Mouse (Mus musculus): ENCODE measurements around the gene Trnp1. TPM values are rescaled to one million over a fixed set of nuclear protein-coding genes. Genes with fewer than 3 reads are reported as not detected.

The Trnp1 gene
- total RNA-seq, 2 experiments from 2014 or later, result 156 to 160 TPM

GRCm38 (mm10) chr4:133479458-133480184 is 18.7 kb downstream of the Trnp1 start, which contains the start of gene Tent5b:
TSS of gene Tent5b (plus strand) at chr4:133480132.
- peak within 1 kb of the TSS; percentile 29; the same call in 1 of the 2 replicates for H3K4me3 ChIP-seq
- intact Hi-C loops (cut with DNase I), result loop anchor here (1.0 kb wide), 1 partner anchor 15 kb away; no protein-coding TSS in a partner anchor
- no peak within 1 kb of the TSS for H3K27ac ChIP-seq
- TF ChIP-seq CTCF (IDR thresholded peaks at IDR 0.05), result peak; percentile 86
- DNase-seq (ENCODE audit: extremely low spot score in 1 of 2, low spot score in 2 of 2), result peak; percentile 86 to 92

- Histone ChIP-seq H3K27ac (no peak overlapping the region), H3K4me3 (no peak overlapping the region)
- intact Hi-C loops (cut with DNase I), result no loop called here
- no peak for DNase-seq (ENCODE audit: extremely low spot score in 1 of 2, low spot score in 2 of 2)
- TF ChIP-seq CTCF (IDR thresholded peaks at IDR 0.05), result no peak
These were observed 24.5 kb downstream of the Trnp1 start for GRCm38 (mm10) chr4:133473833-133474232.

GRCm38 (mm10) chr4:133471135-133471821 is 27.1 kb downstream of the Trnp1 start:
- no peak for DNase-seq (ENCODE audit: extremely low spot score in 1 of 2, low spot score in 2 of 2)
- no peak overlapping the region for H3K4me3 ChIP-seq
- intact Hi-C loops (cut with DNase I), result no loop called here
- TF ChIP-seq CTCF (IDR thresholded peaks at IDR 0.05), result no peak; the same call in none of the 2 replicates
- H3K27ac ChIP-seq, result no peak overlapping the region

GRCm38 (mm10) chr4:133469122-133469521 is 29.2 kb downstream of the Trnp1 start:
- Histone ChIP-seq H3K4me3 (no peak overlapping the region), H3K27ac (no peak overlapping the region)
- intact Hi-C loops (cut with DNase I), result no loop called here
- TF ChIP-seq CTCF (IDR thresholded peaks at IDR 0.05), result no peak
- no peak for DNase-seq (ENCODE audit: extremely low spot score in 1 of 2, low spot score in 2 of 2)

GRCm38 (mm10) chr4:133468080-133468479 is 30.3 kb downstream of the Trnp1 start:
- H3K4me3 ChIP-seq, result peak overlapping the region; percentile 53
- no peak for TF ChIP-seq CTCF (IDR thresholded peaks at IDR 0.05)
- intact Hi-C loops (cut with DNase I), result no loop called here
- DNase-seq (ENCODE audit: extremely low spot score in 1 of 2, low spot score in 2 of 2), result peak; percentile 65 to 79
- H3K27ac ChIP-seq, result no peak overlapping the region

- no peak for DNase-seq (ENCODE audit: extremely low spot score in 1 of 2, low spot score in 2 of 2)
- H3K4me3 ChIP-seq, result no peak overlapping the region
- TF ChIP-seq CTCF (IDR thresholded peaks at IDR 0.05), result no peak
- no peak overlapping the region for H3K27ac ChIP-seq
- intact Hi-C loops (cut with DNase I), result no loop called here
These were observed 35.2 kb downstream of the Trnp1 start for GRCm38 (mm10) chr4:133463184-133463583.

GRCm38 (mm10) chr4:133461362-133461761 is 37.0 kb downstream of the Trnp1 start:
- Histone ChIP-seq H3K4me3 (no peak overlapping the region), H3K27ac (no peak overlapping the region)
- intact Hi-C loops (cut with DNase I), result no loop called here
- TF ChIP-seq CTCF (IDR thresholded peaks at IDR 0.05), result no peak
- no peak for DNase-seq (ENCODE audit: extremely low spot score in 1 of 2, low spot score in 2 of 2)

GRCm38 (mm10) chr4:133460796-133461325 is 37.5 kb downstream of the Trnp1 start:
- intact Hi-C loops (cut with DNase I), result no loop called here
- TF ChIP-seq CTCF (IDR thresholded peaks at IDR 0.05), result no peak
- DNase-seq (ENCODE audit: extremely low spot score in 1 of 2, low spot score in 2 of 2), result no peak
- no peak overlapping the region for H3K4me3 ChIP-seq
- no peak overlapping the region for H3K27ac ChIP-seq

GRCm38 (mm10) chr4:133460006-133460405 is 38.3 kb downstream of the Trnp1 start:
- Histone ChIP-seq H3K4me3 (no peak overlapping the region), H3K27ac (no peak overlapping the region)
- TF ChIP-seq CTCF (IDR thresholded peaks at IDR 0.05), result no peak
- no peak for DNase-seq (ENCODE audit: extremely low spot score in 1 of 2, low spot score in 2 of 2)
- intact Hi-C loops (cut with DNase I), result no loop called here

GRCm38 (mm10) chr4:133458044-133458443 is 40.3 kb downstream of the Trnp1 start:
- no peak for DNase-seq (ENCODE audit: extremely low spot score in 1 of 2, low spot score in 2 of 2)
- intact Hi-C loops (cut with DNase I), result loop anchor here (10.0 kb wide), 2 partner anchors 223 to 453 kb away; no protein-coding TSS in a partner anchor
- TF ChIP-seq CTCF (IDR thresholded peaks at IDR 0.05), result no peak
- Histone ChIP-seq H3K27ac (no peak overlapping the region), H3K4me3 (no peak overlapping the region)

GRCm38 (mm10) chr4:133452433-133452832 is 45.9 kb downstream of the Trnp1 start:
- TF ChIP-seq CTCF (IDR thresholded peaks at IDR 0.05), result no peak
- DNase-seq (ENCODE audit: extremely low spot score in 1 of 2, low spot score in 2 of 2), result no peak
- no peak overlapping the region for H3K27ac ChIP-seq
- intact Hi-C loops (cut with DNase I), result loop anchor here (10.0 kb wide), 2 partner anchors 218 to 448 kb away; no protein-coding TSS in a partner anchor
- no peak overlapping the region for H3K4me3 ChIP-seq

- peak; percentile 99 for TF ChIP-seq CTCF (IDR thresholded peaks at IDR 0.05)
- DNase-seq (ENCODE audit: extremely low spot score in 1 of 2, low spot score in 2 of 2), result peak; percentile 80 to 88
- intact Hi-C loops (cut with DNase I), result loop anchor here (1.0 to 10.0 kb wide), 4 partner anchors 27 to 447 kb away; no protein-coding TSS in a partner anchor
- H3K27ac ChIP-seq, result no peak overlapping the region
- no peak overlapping the region for H3K4me3 ChIP-seq
These were observed 46.8 kb downstream of the Trnp1 start for GRCm38 (mm10) chr4:133451536-133451935.
